Mouse (Mus musculus): ENCODE data around the gene Cpn2. TPM values are rescaled to one million over a fixed set of nuclear protein-coding genes. Genes with fewer than 3 reads are reported as not detected.

Cpn2 gene
- polyA plus RNA-seq, 1 experiment from 2014 or later, result not detected

DNA sequence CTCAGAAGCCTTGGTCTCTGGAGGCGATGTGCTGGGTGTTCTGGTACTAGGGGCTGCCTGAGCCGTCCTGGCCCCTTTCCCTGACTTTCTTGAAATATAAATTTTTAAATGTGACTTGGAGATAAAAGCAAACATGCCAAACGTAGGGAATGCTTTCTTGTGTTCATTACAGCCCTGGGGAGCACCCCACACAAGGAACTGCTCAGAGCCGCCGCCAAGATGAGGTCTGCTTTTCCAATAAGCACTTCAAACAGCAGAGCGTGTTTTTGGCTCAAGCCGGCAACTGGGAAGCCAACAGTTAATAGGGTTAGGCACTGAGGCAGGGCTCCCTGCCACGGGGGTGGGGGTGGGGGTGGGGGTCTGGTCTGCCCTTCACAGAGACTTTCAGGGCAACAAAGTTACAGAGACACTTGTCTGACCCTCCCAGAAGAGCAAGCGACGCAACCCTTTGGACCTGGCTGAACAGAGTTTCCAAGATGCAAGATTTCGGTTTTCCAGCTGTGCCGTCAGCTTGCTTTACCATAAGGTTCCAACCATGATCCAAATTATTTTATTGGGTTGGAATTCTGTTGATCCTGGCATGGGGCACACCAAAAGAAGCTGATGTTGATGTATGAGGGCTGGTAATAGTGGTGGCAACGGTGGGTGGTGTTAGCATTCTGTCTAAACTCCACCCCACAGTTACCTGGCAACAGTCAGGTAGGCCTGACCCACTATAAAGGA is 35.3 kb downstream of the Cpn2 start:
- Histone ChIP-seq H3K36me3 (no peaks in the 10 kb centered on the region), H3K27ac (no peak overlapping the region), H3K4me3 (no peak overlapping the region), H3K27me3 (peaks cover 79% of the 10 kb centered on the region), H3K4me2 (replicated peaks) (no peak overlapping the region), H3K9ac (no peak overlapping the region), H3K4me1 (peaks cover 17% of the 10 kb centered on the region), H3K9me3 (replicated peaks) (no peaks in the 10 kb centered on the region)
- 33% methylated on average over 13 of the region's 13 CpGs for WGBS
- ATAC-seq (ENCODE audit: low FRiP score), result no peak

DNA sequence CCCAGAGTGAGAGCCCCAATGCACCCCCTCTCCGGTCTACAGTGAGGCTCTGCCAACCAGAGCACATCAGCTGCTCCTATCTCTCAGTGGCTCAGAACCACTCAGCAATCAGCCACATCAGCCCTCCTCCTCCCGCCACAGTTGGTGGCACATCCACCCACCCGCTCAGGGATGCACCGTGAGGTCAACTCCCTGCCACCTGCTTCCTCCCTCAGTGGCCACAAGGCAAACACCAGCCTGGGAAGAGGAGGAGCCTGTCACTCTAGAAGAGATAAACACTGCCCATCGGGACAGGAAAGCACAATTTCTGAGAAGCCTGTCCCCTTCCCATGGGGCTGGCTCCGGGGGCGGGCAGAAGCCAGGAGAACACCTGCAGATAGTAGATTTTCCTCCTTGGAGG is 39.9 kb downstream of the Cpn2 start:
- Histone ChIP-seq H3K9me3 (replicated peaks) (no peaks in the 10 kb centered on the region), H3K4me2 (replicated peaks) (no peak overlapping the region), H3K9ac (no peak overlapping the region), H3K27ac (0 out of 2 replicates have a peak overlapping the region, but pooled peaks have one; percentile 30), H3K27me3 (peaks cover 58% of the 10 kb centered on the region), H3K36me3 (no peaks in the 10 kb centered on the region), H3K4me1 (peaks cover 5% of the 10 kb centered on the region), H3K4me3 (no peak overlapping the region)
- no peak for ATAC-seq (ENCODE audit: low FRiP score)
- WGBS, result 52% methylated on average over 7 of the region's 7 CpGs

DNA sequence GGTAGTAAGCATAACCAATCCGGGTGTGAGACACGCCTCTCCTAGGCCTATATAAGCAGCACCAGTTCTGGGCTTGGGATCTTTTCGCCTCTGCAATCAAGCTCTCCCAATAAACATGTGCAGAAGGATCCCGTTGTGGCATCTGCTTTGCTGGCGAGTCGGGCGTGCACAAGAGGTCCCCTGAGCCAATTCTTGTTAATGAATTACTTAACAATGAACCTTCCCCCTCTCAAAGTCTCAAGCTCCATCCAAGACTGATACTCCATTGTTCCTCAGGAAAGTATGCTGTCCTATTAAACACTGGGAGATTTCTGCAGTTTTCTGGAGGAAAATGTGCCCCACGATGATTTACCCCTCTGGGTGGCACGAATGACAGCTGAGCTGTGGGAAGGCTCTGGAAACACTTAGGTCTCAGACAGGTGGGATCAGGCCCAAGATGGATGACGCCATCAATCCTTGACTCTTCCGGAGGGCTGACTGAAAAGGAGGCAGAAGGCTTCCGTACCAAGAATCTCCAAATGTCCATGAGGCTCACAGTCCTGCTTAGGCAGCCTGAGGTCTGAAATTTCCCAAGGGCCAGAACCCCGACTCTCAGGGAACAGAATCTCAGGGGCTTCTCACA is 46.0 kb downstream of the Cpn2 start:
- H3K36me3 ChIP-seq, result no peaks in the 10 kb centered on the region
- no peak for ATAC-seq (ENCODE audit: low FRiP score)
- no peak overlapping the region for H3K27ac ChIP-seq
- H3K9me3 ChIP-seq (replicated peaks), result no peaks in the 10 kb centered on the region
- peaks cover 49% of the 10 kb centered on the region for H3K27me3 ChIP-seq
- WGBS, result 71% methylated on average over 13 of the region's 13 CpGs
- H3K4me1 ChIP-seq, result no peaks in the 10 kb centered on the region; the same call in 1 of the 2 replicates
- H3K9ac ChIP-seq, result no peak overlapping the region
- H3K4me2 ChIP-seq (replicated peaks), result no peak overlapping the region
- no peak overlapping the region for H3K4me3 ChIP-seq

DNA sequence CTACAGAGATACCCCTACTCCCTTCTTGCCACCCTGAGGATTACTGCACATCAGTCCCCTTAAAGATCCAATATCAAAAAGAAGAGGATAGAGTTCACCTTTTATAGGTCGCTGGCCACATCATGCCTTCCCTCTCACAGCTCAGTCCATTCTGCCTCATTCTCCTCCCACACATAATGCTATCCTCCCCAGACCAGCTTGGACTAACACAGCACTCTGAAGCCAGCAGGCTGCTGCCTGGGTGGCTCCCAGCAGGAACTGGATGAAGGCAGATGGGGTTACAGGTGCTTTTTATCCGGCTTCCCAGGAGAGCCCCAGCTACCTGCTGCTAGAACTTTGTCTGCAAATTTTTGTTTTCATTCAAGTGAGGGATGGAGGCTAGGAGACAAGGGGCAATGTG is 51.5 kb downstream of the Cpn2 start:
- WGBS, result 6% methylated on average over 2 of the region's 2 CpGs
- Histone ChIP-seq H3K27me3 (peaks cover 75% of the 10 kb centered on the region), H3K36me3 (no peaks in the 10 kb centered on the region), H3K27ac (no peak overlapping the region), H3K4me3 (no peak overlapping the region), H3K9me3 (replicated peaks) (no peaks in the 10 kb centered on the region), H3K4me1 (no peaks in the 10 kb centered on the region; the same call in 1 of the 2 replicates), H3K9ac (no peak overlapping the region), H3K4me2 (replicated peaks) (no peak overlapping the region)
- no peak for ATAC-seq (ENCODE audit: low FRiP score)

DNA sequence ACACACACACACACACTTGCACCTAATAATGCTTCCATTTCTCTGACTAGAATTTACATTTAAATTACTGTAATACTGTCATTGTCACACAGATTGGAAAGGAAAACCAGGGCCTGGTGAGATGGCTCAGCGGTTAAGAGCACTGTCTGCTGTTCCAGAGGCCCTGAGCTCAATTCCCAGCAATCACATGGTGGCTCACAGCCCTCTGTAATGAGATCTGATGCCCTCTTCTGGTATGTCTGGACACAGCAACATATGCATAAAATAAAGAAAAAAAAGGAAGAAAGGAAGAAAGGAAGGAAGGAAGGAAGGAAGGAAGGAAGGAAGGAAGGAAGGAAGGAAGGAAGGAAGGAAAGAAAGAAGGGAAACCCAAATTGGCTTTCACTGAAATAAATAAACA is 53.7 kb downstream of the Cpn2 start:
- no peak overlapping the region for H3K27ac ChIP-seq
- no peak overlapping the region for H3K9ac ChIP-seq
- no peaks in the 10 kb centered on the region; the same call in 1 of the 2 replicates for H3K4me1 ChIP-seq
- H3K27me3 ChIP-seq, result peaks cover 63% of the 10 kb centered on the region
- 0 out of 2 replicates have a peak, but pooled peaks cover 5% of the 10 kb centered on the region for H3K9me3 ChIP-seq (replicated peaks)
- H3K4me3 ChIP-seq, result no peak overlapping the region
- H3K4me2 ChIP-seq (replicated peaks), result no peak overlapping the region
- H3K36me3 ChIP-seq, result no peaks in the 10 kb centered on the region
- 66% methylated on average over 1 of the region's 1 CpGs for WGBS
- ATAC-seq (ENCODE audit: low FRiP score), result no peak

DNA sequence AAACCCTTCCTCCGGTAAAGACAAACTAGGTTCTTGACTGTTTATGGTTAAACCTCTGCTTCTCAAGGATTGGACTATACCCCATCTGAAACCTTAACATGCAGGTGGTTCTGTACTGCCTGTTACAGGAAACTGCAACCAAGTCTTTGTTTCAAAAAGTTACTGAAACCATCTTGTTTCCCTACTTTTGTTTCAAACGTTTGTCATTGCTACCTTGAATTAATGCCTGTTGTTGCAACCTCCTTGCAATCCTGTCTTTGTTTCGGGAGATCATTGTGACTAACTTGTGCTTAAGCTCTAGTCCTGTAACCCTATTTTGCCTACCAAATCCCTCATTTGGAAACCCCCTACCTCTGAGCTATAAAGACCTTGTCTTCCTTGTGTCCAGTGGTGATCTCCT is 55.3 kb downstream of the Cpn2 start:
- H3K9me3 ChIP-seq (replicated peaks), result 0 out of 2 replicates have a peak, but pooled peaks cover 5% of the 10 kb centered on the region
- H3K4me3 ChIP-seq, result no peak overlapping the region
- H3K9ac ChIP-seq, result no peak overlapping the region
- no peak overlapping the region for H3K4me2 ChIP-seq (replicated peaks)
- no peaks in the 10 kb centered on the region; the same call in 1 of the 2 replicates for H3K4me1 ChIP-seq
- no peak for ATAC-seq (ENCODE audit: low FRiP score)
- no peak overlapping the region for H3K27ac ChIP-seq
- 64% methylated on average over 3 of the region's 3 CpGs for WGBS
- H3K27me3 ChIP-seq, result peaks cover 59% of the 10 kb centered on the region
- H3K36me3 ChIP-seq, result no peaks in the 10 kb centered on the region

DNA sequence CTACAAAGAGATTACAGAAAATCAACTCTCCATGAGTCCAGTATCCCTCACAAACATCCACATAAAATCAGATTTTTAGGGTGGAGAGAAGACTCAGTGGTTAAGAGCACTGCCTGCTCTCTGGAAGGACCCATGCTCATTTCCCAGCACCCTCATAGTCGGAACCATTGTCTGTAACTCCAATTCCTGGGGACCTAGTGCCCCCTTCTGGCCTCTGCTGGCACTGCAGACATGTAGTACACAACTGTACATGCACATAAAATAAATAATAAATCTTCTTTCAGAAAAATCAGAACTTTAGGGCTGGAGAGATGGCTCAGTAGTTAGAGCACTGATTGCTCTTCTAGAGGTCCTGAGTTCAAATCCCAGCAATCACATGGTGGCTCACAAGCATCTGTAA is 58.0 kb downstream of the Cpn2 start:
- Histone ChIP-seq H3K4me2 (replicated peaks) (no peak overlapping the region), H3K27me3 (peaks cover 65% of the 10 kb centered on the region), H3K36me3 (no peaks in the 10 kb centered on the region), H3K4me1 (peaks cover 13% of the 10 kb centered on the region), H3K27ac (no peak overlapping the region), H3K4me3 (no peak overlapping the region), H3K9me3 (replicated peaks) (0 out of 2 replicates have a peak, but pooled peaks cover 5% of the 10 kb centered on the region), H3K9ac (no peak overlapping the region)
- no peak for ATAC-seq (ENCODE audit: low FRiP score)
- 97% methylated on average over 1 of the region's 1 CpGs for WGBS

DNA sequence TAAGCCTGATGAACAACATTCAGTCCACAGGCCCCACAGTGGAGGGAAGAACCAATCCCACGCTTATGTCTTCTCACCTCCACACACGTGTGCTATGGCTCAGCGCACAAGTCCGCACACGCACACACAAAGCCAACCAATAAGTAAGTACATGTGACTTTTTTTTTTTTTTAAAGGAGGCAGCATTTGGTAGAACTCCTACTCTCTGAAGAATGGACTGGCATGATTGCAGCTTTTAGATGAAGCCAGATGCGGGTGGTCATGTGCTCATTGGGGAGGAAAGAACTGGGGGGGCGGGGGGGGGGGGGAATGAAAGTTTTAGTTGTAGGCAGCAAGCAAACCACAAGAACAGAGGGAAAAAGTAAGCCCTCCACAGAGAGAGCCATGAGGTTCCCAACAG is 59.3 kb downstream of the Cpn2 start:
- peaks cover 13% of the 10 kb centered on the region for H3K4me1 ChIP-seq
- ATAC-seq (ENCODE audit: low FRiP score), result no peak
- H3K4me3 ChIP-seq, result no peak overlapping the region
- H3K27me3 ChIP-seq, result peaks cover 64% of the 10 kb centered on the region
- WGBS, result 92% methylated on average over 6 of the region's 7 CpGs
- H3K27ac ChIP-seq, result no peak overlapping the region
- no peak overlapping the region for H3K4me2 ChIP-seq (replicated peaks)
- H3K9me3 ChIP-seq (replicated peaks), result 0 out of 2 replicates have a peak, but pooled peaks cover 5% of the 10 kb centered on the region
- no peaks in the 10 kb centered on the region for H3K36me3 ChIP-seq
- no peak overlapping the region for H3K9ac ChIP-seq

DNA sequence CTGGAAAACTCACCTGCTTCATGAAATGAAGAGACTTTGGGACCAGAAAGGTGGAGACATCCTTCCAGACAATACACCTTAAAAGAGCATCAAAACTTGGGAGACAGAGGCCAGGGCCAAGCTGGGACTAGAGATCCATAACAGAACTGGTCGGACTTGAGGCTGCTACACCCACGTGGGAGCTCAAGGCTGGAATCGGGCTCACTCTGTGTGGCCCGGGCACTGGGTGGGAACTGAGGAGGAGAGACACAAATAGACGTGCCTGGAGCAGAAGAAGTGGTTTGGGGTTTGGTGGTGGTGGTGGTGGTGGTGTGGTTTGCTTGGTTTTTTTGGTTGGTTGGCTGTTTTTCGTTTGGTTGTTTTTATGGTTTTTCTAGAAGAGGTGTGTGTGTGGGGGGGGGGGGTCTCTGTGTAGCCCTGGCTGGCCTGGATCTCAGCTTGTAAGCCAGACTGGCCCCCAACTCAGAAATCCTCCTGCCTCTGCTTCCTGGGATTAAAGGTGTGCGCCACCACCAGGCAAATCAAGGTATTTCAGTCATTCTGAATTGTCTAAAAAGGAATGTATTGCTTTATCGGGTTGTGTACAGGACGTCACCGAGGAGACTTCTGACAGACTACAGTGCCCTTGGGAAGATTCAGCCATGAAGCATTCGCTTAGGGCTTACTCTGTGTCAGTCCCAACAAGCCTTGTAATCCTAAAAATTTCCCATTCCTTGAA is 60.0 kb downstream of the Cpn2 start:
- H3K27me3 ChIP-seq, result peaks cover 63% of the 10 kb centered on the region

More for the DNA sequence above, 60.0 kb downstream of the Cpn2 start:
- H3K9me3 ChIP-seq (replicated peaks), result 0 out of 2 replicates have a peak, but pooled peaks cover 5% of the 10 kb centered on the region
- H3K36me3 ChIP-seq, result no peaks in the 10 kb centered on the region
- H3K27ac ChIP-seq, result no peak overlapping the region
- H3K9ac ChIP-seq, result no peak overlapping the region
- peaks cover 13% of the 10 kb centered on the region for H3K4me1 ChIP-seq
- no peak for ATAC-seq (ENCODE audit: low FRiP score)
- H3K4me3 ChIP-seq, result no peak overlapping the region
- H3K4me2 ChIP-seq (replicated peaks), result no peak overlapping the region
- 89% methylated on average over 11 of the region's 11 CpGs for WGBS

Other genes with a start within 250 kb of the Cpn2 start
- gene Hes1, start 203.1 kb downstream of the Cpn2 start, polyA plus RNA-seq (2016; fragmentation: Nextera tagmentation; extraction: Ambion mirVana), result 39.5 and 40.3 TPM in 2 replicates
- gene Lrrc15, start 15.8 kb upstream of the Cpn2 start, polyA plus RNA-seq (2016; fragmentation: Nextera tagmentation; extraction: Ambion mirVana), result 0.53 and 1.3 TPM in 2 replicates
- gene Gp5, start 43.3 kb upstream of the Cpn2 start, polyA plus RNA-seq (2016; fragmentation: Nextera tagmentation; extraction: Ambion mirVana), result 1.4 and 1.6 TPM in 2 replicates
- 14.6 and 14.8 TPM in 2 replicates for gene Atp13a3, start 138.5 kb upstream of the Cpn2 start, polyA plus RNA-seq (2016; fragmentation: Nextera tagmentation; extraction: Ambion mirVana)